Mouse (Mus musculus) testis, adult 2 months (tissue): Measurements from ENCODE around the gene Zdhhc4.

ENCODE experiments used
- CTCF ChIP-seq: fragments of 200-500 bp; IDR thresholded peaks from 2 replicates; pipeline ENCODE4 v1.5.1; 2012; ENCODE audit warnings: low read depth, mild to moderate bottlenecking, inconsistent platforms, low read length, moderate library complexity; ENCODE audit not compliant: control insufficient read depth, insufficient read depth, insufficient replicate concordance
- POLR2A ChIP-seq: fragments of 200-500 bp; IDR thresholded peaks from 2 replicates; pipeline ENCODE4 v1.6.1; 2012; ENCODE audit warnings: low read depth, mild to moderate bottlenecking, inconsistent platforms, low read length, moderate library complexity; ENCODE audit not compliant: control insufficient read depth

- TF ChIP-seq CTCF (no peak), POLR2A (no peak)
These were observed 12.3 kb downstream of the Zdhhc4 start for GRCm38 (mm10) chr5:143316605-143317287.
